Mouse (Mus musculus) lung, embryonic 15.5 days (tissue): Measurements from ENCODE around the gene Rmnd1. TPM values are rescaled to one million over a fixed set of nuclear protein-coding genes. Genes with fewer than 3 reads are reported as not detected.

Experiments used
- ATAC-seq: fragments of 200-750 bp; cut with Nextera tagmentation; 2 replicates; pipeline ENCODE4 v1.8.0; 2017; ENCODE audit warnings: moderate number of reproducible peaks, borderline replicate concordance; ENCODE audit not compliant: low FRiP score, low TSS enrichment; ENCODE audit errors: extremely low read depth
- H3K27ac ChIP-seq: fragments of 300-500 bp; sonication (generic); 2 replicates; pipeline ENCODE4 v1.5.1; 2015; ENCODE audit warnings: moderate library complexity, mild to moderate bottlenecking, inconsistent platforms
- H3K27me3 ChIP-seq: fragments of 300-500 bp; sonication (generic); 2 replicates; pipeline ENCODE4 v1.6.1; 2015; ENCODE audit warnings: inconsistent platforms
- H3K36me3 ChIP-seq: fragments of 300-500 bp; sonication (generic); 2 replicates; pipeline ENCODE4 v1.6.1; 2015; ENCODE audit warnings: inconsistent platforms
- H3K4me1 ChIP-seq: fragments of 300-500 bp; sonication (generic); 2 replicates; pipeline ENCODE4 v1.6.1; 2015; ENCODE audit warnings: inconsistent platforms
- H3K4me2 ChIP-seq: fragments of 300-500 bp; sonication (generic); 2 replicates; pipeline ENCODE4 v1.6.1; 2015; ENCODE audit warnings: inconsistent platforms, mild to moderate bottlenecking, moderate library complexity
- H3K4me3 ChIP-seq: fragments of 300-500 bp; sonication (generic); 2 replicates; pipeline ENCODE4 v1.5.1; 2015; ENCODE audit warnings: mild to moderate bottlenecking, inconsistent platforms
- H3K9ac ChIP-seq: fragments of 300-500 bp; sonication (generic); 2 replicates; pipeline ENCODE4 v1.6.1; 2015; ENCODE audit warnings: inconsistent platforms
- H3K9me3 ChIP-seq: fragments of 300-500 bp; sonication (generic); 2 replicates; pipeline ENCODE4 v1.6.1; 2016; ENCODE audit warnings: inconsistent platforms
- WGBS: fragments of 180-500 bp; shearing (Covaris S2); methylation state at CpG from one replicate; pipeline ENCODE4 v1.1.7; 2015; 5-methylcytosine and 5-hydroxymethylcytosine counted together
- polyA plus RNA-seq: library from polyadenylated mRNA; unstranded; fragments of >200 nt; fragmentation: Nextera tagmentation; extraction: Ambion mirVana; gene quantifications from 2 replicates; pipeline ENCODE4 v1.2.1, GENCODE M21; 2015

Gene Rmnd1
- polyA plus RNA-seq, 1 experiment from 2014 or later = 47.9 TPM

DNA sequence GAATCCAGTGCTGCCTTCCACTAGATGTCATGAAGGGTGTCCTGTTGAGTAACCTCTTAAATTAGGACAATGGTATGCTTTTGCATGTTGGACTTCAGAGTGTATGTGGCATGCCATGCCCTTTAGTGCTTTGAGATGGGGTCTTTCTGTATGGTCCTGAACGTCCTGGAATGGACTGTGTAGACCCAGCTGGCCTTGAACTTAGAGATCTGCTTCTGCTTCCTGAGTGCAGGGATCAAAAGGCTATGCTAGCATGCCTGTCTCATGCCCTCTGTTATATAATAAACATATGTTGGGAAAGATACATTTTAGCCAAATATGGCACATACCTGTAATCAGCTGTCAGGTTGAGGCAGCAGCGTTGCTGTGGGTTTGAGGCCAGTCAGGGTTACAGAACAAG lies 41.6 kb downstream of the Rmnd1 start:
- WGBS = 48% methylated on average over 2 of the region's 2 CpGs
- Histone ChIP-seq H3K9me3 (no peaks in the 10 kb centered on the region), H3K4me3 (no peak overlapping the region), H3K27me3 (no peaks in the 10 kb centered on the region), H3K9ac (no peak overlapping the region), H3K36me3 (peaks cover 9% of the 10 kb centered on the region; the same call in 1 of the 2 replicates), H3K4me2 (0 out of 2 replicates have a peak overlapping the region, but pooled peaks have one; percentile 8), H3K27ac (no peak overlapping the region), H3K4me1 (peaks cover 32% of the 10 kb centered on the region)
- ATAC-seq = no peak

DNA sequence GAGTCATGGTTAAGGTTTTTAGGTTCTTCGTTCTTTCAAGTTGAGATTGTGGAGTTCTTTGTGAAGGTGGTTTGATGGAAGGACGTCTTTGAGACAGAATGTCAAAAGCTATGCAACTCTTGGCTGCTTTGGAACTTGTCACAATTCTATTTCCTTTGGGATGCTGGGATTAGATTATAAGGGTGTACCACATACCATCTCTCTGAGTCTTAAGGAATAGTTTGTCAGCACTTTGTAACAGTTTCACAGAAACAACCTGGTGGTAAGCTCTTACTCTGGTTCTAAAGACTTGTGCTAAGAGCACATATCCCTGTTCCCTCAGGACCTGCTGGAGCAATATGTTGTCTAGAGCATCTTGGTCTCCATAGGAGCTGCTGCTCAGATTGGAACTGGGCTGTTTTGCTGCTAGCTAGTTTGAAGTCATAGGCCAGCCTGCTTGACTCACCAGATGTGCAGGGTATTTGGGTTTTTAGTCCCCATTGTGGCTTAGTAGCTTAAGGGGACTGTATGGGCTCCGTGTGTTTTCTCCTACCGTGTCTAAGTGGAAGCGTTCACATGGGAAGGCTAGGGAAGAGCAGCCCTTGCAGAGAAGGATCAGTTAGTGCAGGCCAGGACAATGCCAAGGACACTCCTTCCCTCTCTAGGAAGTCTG lies 42.6 kb downstream of the Rmnd1 start:
- ATAC-seq = no peak
- H3K9me3 ChIP-seq = no peaks in the 10 kb centered on the region
- no peaks in the 10 kb centered on the region for H3K27me3 ChIP-seq
- H3K4me2 ChIP-seq = peak overlapping the region; percentile 73
- H3K4me1 ChIP-seq = peaks cover 32% of the 10 kb centered on the region
- WGBS = 44% methylated on average over 5 of the region's 5 CpGs
- H3K27ac ChIP-seq = no peak overlapping the region
- peaks cover 3% of the 10 kb centered on the region; the same call in 1 of the 2 replicates for H3K36me3 ChIP-seq
- H3K4me3 ChIP-seq = peak overlapping the region; percentile 89
- H3K9ac ChIP-seq = peak overlapping the region; percentile 97

DNA sequence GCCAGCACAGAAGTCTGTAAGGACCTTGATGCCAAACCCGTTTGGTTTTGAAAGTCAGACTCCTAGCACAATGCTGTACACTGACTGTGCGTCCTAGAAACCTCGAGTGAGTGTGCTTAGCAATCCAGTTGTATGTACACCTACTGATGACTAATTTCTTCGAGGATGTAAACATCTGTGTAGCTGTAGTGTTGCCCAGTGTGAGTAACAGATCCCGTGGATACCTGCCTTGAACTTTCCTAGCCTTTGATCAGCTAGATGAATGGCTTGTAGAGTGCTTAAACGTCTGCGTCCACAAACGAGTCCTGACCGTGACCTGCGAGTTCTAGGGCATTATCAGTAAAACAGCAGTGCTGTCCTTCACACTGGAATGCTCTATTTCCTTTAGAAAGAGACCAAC lies 43.2 kb downstream of the Rmnd1 start:
- Histone ChIP-seq H3K4me1 (peaks cover 32% of the 10 kb centered on the region), H3K27ac (no peak overlapping the region), H3K9me3 (no peaks in the 10 kb centered on the region), H3K4me3 (peak overlapping the region; percentile 89), H3K4me2 (peak overlapping the region; percentile 73), H3K9ac (peak overlapping the region; percentile 97), H3K36me3 (peaks cover 3% of the 10 kb centered on the region; the same call in 1 of the 2 replicates), H3K27me3 (no peaks in the 10 kb centered on the region)
- ATAC-seq = no peak
- WGBS = 6% methylated on average over 10 of the region's 10 CpGs

DNA sequence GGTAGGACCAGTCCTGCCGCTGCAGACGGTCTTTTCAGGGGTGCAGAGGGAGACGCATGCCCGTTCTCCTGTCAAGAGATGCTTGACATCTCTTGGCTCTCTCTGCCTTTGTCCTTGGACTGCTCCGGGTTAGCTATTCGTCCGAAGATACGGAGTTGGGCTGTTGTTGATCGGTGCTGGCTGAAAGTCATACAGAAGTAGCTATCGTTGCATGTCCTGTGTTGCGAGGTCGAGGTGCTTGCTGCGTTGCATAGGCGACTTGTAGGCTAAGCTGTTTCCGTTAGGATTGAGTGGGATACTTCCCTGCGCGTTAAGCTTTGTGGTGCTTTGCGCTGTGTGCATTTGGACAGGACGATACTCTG lies 43.8 kb downstream of the Rmnd1 start:
- under 1% methylated on average over 19 of the region's 19 CpGs for WGBS
- Histone ChIP-seq H3K4me2 (peak overlapping the region; percentile 73), H3K36me3 (0 out of 2 replicates have a peak, but pooled peaks cover 3% of the 10 kb centered on the region), H3K27ac (peak overlapping the region; percentile 99), H3K4me3 (peak overlapping the region; percentile 89), H3K27me3 (no peaks in the 10 kb centered on the region), H3K9me3 (no peaks in the 10 kb centered on the region), H3K9ac (peak overlapping the region; percentile 97), H3K4me1 (peaks cover 32% of the 10 kb centered on the region)
- no peak for ATAC-seq

DNA sequence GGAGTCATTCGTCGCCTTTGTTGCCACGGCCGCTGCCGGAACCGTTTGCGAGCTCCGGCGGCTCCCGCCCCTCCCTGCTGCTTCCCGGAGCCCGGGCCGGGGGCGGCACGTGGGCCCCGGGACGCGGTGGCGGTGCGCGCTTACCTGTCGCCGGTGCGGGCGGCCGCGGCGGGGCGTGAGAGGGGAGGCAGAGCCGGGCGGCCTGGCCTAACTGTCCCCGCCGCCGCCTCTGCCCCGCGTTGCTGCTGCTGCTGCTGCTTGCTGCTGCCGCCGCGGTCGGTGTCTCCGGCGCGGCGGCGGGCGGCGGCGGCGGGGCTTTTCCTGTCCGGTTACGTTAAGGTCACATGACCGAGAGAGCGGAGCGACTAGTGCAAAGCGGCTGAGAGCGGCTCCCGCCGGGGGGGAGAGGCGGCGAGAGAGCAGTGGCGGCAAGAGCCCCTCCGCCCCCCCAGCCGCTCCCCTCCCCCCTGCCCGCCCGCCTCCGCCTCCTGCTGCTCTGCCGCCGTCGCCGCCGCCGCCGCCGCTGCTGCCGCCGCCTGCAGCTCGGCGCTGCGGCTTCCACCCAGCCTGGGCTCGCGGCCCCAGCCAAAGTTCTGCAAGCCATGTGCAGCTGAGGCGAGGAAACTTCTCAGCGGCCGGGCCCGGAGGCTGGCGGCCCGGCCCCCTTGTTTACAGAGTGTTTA lies 44.3 kb downstream of the Rmnd1 start, which contains the start of gene Zbtb2:
TSS of gene Zbtb2 (minus strand) at position 408 of the 683 bp plus-strand sequence.
- Histone ChIP-seq H3K36me3 (0 out of 2 replicates have a peak, but pooled peaks cover under 1% of the 10 kb centered on the region), H3K4me3 (peak within 1 kb of the TSS; percentile 89), H3K9me3 (no peaks in the 10 kb centered on the region), H3K27ac (peak within 1 kb of the TSS; percentile 99), H3K27me3 (no peaks in the 10 kb centered on the region), H3K4me2 (peak within 1 kb of the TSS; percentile 73), H3K9ac (peak within 1 kb of the TSS; percentile 97), H3K4me1 (peaks cover 36% of the 10 kb centered on the region)
- WGBS = under 1% methylated on average over 47 of the region's 87 CpGs
- no peak for ATAC-seq

DNA sequence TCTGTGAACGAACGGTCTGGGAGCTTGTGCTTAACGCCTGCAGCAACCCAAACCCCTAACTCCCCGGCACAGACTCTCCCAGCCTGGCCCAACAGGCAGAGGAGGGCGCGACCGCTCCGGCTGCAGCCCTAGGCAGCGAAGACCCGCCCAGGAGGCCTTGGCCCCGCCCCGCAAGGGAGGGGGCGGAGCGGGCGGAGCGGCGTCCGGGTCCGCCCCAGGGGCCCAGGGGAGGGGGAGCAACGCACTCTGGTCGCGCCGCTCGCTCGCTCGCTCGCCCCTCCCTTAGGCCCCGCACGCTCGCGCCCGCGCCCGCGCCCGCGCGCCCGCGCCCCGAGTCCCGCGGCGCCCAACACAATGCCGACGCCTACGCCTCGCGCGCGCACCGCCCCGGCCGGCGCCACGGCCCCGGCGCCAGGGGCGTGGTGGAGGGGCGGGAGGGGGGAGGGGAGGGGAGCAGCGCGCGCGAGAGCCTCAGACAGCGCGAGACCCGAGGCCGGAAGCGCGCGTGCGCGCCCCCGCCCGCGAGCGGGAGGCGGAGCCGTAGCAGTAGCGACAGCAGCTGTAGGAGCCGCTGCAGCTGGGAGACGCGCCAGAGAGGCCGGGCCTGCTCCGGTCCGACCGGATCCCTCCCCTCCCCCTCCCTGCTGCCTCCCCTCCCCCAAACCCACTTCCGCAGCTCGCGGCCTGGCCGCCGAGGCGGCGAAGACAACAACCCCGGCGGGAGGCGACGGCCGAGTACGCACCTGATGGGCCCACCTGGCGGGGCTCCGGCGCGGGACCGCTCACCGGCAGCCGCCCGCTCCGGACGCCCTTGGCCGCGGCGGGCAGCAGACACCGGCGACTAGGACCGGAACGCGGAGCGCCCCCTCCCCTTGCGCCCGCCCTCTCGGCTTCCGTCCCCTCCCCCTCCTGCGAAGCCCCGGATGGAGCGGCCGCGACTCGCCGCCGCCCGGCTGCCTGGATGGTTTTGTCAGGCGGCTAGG lies 45.3 kb downstream of the Rmnd1 start:
- ATAC-seq = peak; percentile 93
- WGBS = under 1% methylated on average over 57 of the region's 133 CpGs
- H3K27ac ChIP-seq = peak overlapping the region; percentile 99
- peak overlapping the region; percentile 73 for H3K4me2 ChIP-seq
- peaks cover 35% of the 10 kb centered on the region for H3K4me1 ChIP-seq
- H3K9me3 ChIP-seq = no peaks in the 10 kb centered on the region
- H3K9ac ChIP-seq = peak overlapping the region; percentile 97
- no peaks in the 10 kb centered on the region for H3K36me3 ChIP-seq
- H3K27me3 ChIP-seq = no peaks in the 10 kb centered on the region
- peak overlapping the region; percentile 89 for H3K4me3 ChIP-seq

DNA sequence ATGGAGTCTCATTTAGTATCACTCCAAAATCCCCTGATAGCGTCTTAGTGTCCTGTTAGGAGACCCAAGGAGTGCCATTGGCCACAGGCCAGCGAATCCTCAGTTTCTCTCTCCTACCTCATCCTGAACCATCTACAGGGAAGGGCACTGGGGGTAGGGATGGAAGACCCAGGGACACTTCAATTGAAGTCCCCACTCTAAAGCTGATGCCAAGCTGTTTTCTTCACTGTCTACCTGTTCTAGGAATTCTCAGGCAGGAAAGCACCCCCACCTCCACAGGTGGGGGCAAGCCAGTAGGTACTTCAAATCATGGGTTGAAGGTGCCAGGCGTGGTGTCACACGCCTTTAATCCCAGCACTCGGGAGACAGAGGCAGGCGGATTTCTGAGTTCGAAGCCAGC lies 47.9 kb downstream of the Rmnd1 start:
- ATAC-seq = no peak
- peaks cover 10% of the 10 kb centered on the region for H3K4me1 ChIP-seq
- H3K4me3 ChIP-seq = no peak overlapping the region
- H3K9ac ChIP-seq = no peak overlapping the region
- H3K27me3 ChIP-seq = no peaks in the 10 kb centered on the region
- H3K4me2 ChIP-seq = no peak overlapping the region
- H3K27ac ChIP-seq = no peak overlapping the region
- WGBS = 91% methylated on average over 7 of the region's 7 CpGs
- H3K36me3 ChIP-seq = no peaks in the 10 kb centered on the region
- H3K9me3 ChIP-seq = no peaks in the 10 kb centered on the region

DNA sequence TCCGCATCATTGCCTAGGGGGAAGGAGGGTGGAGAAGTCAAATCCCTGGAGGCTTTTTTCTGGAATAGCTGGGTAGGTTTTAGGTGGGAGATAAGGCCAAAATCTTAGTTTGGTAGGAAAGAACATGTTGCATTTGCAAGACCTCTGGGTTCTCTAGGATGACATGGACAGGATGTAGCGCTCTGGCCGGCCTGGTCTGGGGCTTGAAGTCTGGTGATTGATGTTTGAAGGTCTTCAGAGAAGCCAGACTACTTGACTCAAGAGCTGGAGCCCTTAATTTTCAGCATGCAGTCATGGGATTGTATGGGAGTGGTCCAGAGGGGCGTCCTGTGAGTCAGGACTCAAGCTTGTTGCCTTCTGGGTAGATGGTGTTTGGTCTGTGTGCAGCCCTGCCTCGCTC lies 51.4 kb downstream of the Rmnd1 start:
- H3K36me3 ChIP-seq = no peaks in the 10 kb centered on the region
- H3K27ac ChIP-seq = no peak overlapping the region
- H3K4me1 ChIP-seq = peaks cover 16% of the 10 kb centered on the region; the same call in 1 of the 2 replicates
- WGBS = 78% methylated on average over 5 of the region's 5 CpGs
- H3K9ac ChIP-seq = no peak overlapping the region
- no peaks in the 10 kb centered on the region for H3K27me3 ChIP-seq
- H3K4me2 ChIP-seq = no peak overlapping the region
- no peaks in the 10 kb centered on the region for H3K9me3 ChIP-seq
- no peak overlapping the region for H3K4me3 ChIP-seq
- ATAC-seq = no peak; the same call in 1 of the 2 replicates

DNA sequence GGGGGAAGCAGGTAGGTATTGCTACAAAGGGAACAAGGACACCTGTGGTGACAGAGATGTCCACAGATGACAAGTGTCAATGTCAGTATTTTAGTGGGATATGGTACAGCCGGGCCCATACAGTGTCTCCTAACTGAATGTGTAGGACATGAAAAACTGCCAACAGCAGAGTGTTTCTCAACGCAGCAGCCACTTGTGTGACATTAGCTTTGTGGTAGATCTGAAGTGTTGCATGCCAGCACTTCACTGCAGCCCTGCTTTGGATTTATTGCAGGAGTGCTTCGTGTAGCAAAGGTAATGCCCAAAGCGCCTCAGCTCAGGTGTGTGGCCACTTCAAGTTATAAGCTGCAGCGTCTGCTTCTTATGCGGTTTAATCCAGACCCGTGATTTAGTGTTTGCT lies 55.3 kb downstream of the Rmnd1 start:
- no peak overlapping the region for H3K9ac ChIP-seq
- no peak for ATAC-seq
- H3K36me3 ChIP-seq = peaks cover 9% of the 10 kb centered on the region; the same call in 1 of the 2 replicates
- no peak overlapping the region for H3K4me3 ChIP-seq
- WGBS = 70% methylated on average over 7 of the region's 7 CpGs
- no peaks in the 10 kb centered on the region for H3K9me3 ChIP-seq
- H3K27me3 ChIP-seq = no peaks in the 10 kb centered on the region
- peaks cover 11% of the 10 kb centered on the region; the same call in 1 of the 2 replicates for H3K4me1 ChIP-seq
- H3K27ac ChIP-seq = 0 out of 2 replicates have a peak overlapping the region, but pooled peaks have one; percentile 42
- no peak overlapping the region for H3K4me2 ChIP-seq

DNA sequence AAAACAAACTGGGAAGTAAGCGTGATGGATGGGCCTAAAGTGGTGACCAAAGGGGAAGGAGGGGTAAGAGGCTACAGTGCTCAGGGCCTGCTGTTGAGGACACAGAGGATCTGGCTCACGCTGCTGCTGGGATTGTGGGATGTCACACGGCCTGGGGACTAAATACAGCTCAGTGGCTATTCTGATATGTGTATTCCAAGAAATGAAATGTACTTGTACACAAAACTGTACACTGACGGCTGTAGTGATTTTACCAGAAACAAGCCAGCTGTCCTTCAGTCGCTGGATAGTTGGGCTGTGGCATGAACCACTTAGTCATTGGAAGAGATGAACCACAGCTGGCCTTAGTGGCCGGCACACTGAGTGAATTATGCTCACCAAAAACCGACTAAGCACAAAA lies 55.7 kb downstream of the Rmnd1 start:
- H3K27me3 ChIP-seq = no peaks in the 10 kb centered on the region
- H3K4me2 ChIP-seq = no peak overlapping the region
- H3K27ac ChIP-seq = peak overlapping the region; percentile 42; the same call in 1 of the 2 replicates
- H3K9ac ChIP-seq = no peak overlapping the region
- peak; percentile 55; the same call in 1 of the 2 replicates for ATAC-seq
- peaks cover 11% of the 10 kb centered on the region; the same call in 1 of the 2 replicates for H3K4me1 ChIP-seq
- H3K9me3 ChIP-seq = no peaks in the 10 kb centered on the region
- peaks cover 10% of the 10 kb centered on the region for H3K36me3 ChIP-seq
- H3K4me3 ChIP-seq = no peak overlapping the region
- WGBS = 40% methylated on average over 7 of the region's 7 CpGs

DNA sequence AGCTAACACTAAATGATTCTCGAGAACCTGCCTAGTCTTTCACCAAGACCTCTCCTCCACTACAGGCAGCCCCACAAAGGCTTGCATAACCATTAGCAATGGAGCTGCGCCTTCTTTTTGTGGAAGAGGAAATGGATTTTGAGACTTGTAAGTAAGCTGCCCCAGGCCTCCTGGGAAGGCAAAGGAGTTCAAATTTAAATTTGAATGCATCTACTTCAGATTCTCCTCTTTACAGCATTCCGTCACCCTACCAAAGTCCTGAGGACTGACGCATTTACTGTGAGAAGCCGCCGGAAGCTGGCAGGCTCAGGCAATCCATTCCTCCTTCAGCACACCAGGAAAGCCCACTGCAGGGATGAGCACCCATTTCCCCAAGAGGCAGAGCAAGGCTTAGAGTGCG lies 56.9 kb downstream of the Rmnd1 start:
- Histone ChIP-seq H3K4me3 (no peak overlapping the region), H3K9ac (no peak overlapping the region), H3K27ac (no peak overlapping the region), H3K36me3 (peaks cover 14% of the 10 kb centered on the region), H3K4me2 (no peak overlapping the region), H3K4me1 (peaks cover 11% of the 10 kb centered on the region; the same call in 1 of the 2 replicates), H3K27me3 (no peaks in the 10 kb centered on the region), H3K9me3 (no peaks in the 10 kb centered on the region)
- WGBS = 76% methylated on average over 7 of the region's 7 CpGs
- ATAC-seq = no peak
